Mouse (Mus musculus) embryonic facial prominence, embryonic 14.5 days (tissue): Measurements from ENCODE around the gene Zfp37. TPM values are rescaled to one million over a fixed set of nuclear protein-coding genes. Genes with fewer than 3 reads are reported as not detected.

ENCODE experiments used
- ATAC-seq: fragments of 200-750 bp; cut with Nextera tagmentation; 2 replicates; pipeline ENCODE4 v1.8.0; 2017; ENCODE audit warnings: low read depth, moderate number of reproducible peaks, moderate TSS enrichment
- DNase-seq: peaks from one replicate; pipeline ENCODE4 v3.0.0-alpha.2; 2015; ENCODE audit warnings: low spot score
- H3K27ac ChIP-seq: fragments of 300-500 bp; sonication (generic); replicated peaks from 2 replicates; pipeline ENCODE4 v1.5.1; 2014; ENCODE audit warnings: low read depth, mild to moderate bottlenecking, low read length, moderate library complexity
- H3K27me3 ChIP-seq: fragments of 300-500 bp; sonication (generic); replicated peaks from 2 replicates; pipeline ENCODE4 v1.6.1; 2014; ENCODE audit warnings: low read length; ENCODE audit not compliant: control insufficient read depth, insufficient read depth
- H3K36me3 ChIP-seq: fragments of 300-500 bp; sonication (generic); 2 replicates; pipeline ENCODE4 v1.6.1; 2014; ENCODE audit warnings: low read length, mixed read lengths; ENCODE audit not compliant: control insufficient read depth, insufficient read depth
- H3K4me1 ChIP-seq: fragments of 300-500 bp; sonication (generic); 2 replicates; pipeline ENCODE4 v1.6.1; 2014; ENCODE audit warnings: antibody characterized with exemption, low read length; ENCODE audit not compliant: control insufficient read depth, insufficient read depth
- H3K4me2 ChIP-seq: fragments of 300-500 bp; sonication (generic); 2 replicates; pipeline ENCODE4 v1.6.1; 2014; ENCODE audit warnings: low read depth, mild to moderate bottlenecking, low read length, moderate library complexity, mixed read lengths
- H3K4me3 ChIP-seq: fragments of 300-500 bp; sonication (generic); 2 replicates; pipeline ENCODE4 v1.5.1; 2014; ENCODE audit warnings: low read depth, mild to moderate bottlenecking, low read length
- H3K9ac ChIP-seq: fragments of 300-500 bp; sonication (generic); 2 replicates; pipeline ENCODE4 v1.6.1; 2014; ENCODE audit warnings: low read depth, mild to moderate bottlenecking, low read length, moderate library complexity, mixed read lengths
- H3K9me3 ChIP-seq: fragments of 300-500 bp; sonication (generic); 2 replicates; pipeline ENCODE4 v1.6.1; 2016; ENCODE audit warnings: low read length; ENCODE audit not compliant: control insufficient read depth
- WGBS: fragments of 180-500 bp; shearing (Covaris S2); extraction: QIAGEN DNeasy Blood & Tissue Kit; methylation state at CpG from one replicate; pipeline ENCODE4 v1.1.7; 2014; 5-methylcytosine and 5-hydroxymethylcytosine counted together
- polyA plus RNA-seq: library from polyadenylated mRNA; unstranded; fragments of >200 nt; fragmentation: Nextera tagmentation; extraction: Ambion mirVana; gene quantifications from 2 replicates; pipeline ENCODE4 v1.2.1, GENCODE M21; 2014

Gene Zfp37
- polyA plus RNA-seq, 1 experiment from 2014 or later: 8.0 TPM

DNA sequence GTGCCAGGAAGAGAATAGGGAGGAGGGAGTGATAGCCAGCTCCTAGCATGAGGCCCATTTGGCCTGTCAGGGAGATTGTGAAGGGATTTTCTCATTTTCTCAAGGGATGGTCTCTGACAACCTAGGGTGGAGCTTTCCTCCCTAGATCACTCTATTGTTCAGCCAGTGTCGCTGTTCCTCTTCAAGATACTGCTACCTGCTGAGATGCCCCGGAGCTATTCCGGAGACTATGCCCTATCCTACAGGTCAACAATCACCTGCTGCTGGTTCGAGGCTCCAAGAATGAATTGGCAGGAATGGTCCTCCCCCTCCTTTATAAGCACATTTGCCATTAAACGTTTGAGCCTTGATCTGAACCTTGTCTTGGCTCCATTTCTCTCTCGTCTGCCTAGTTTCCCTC is 9.7 kb upstream of the Zfp37 start:
- H3K9me3 ChIP-seq: no peaks in the 10 kb centered on the region
- WGBS: 53% methylated on average over 6 of the region's 6 CpGs
- no peak overlapping the region for H3K27ac ChIP-seq
- no peak overlapping the region for H3K4me2 ChIP-seq
- no peak overlapping the region for H3K9ac ChIP-seq
- no peak for DNase-seq
- no peak for ATAC-seq
- no peaks in the 10 kb centered on the region for H3K4me1 ChIP-seq
- H3K27me3 ChIP-seq: no peaks in the 10 kb centered on the region
- H3K4me3 ChIP-seq: no peak overlapping the region
- H3K36me3 ChIP-seq: no peaks in the 10 kb centered on the region

DNA sequence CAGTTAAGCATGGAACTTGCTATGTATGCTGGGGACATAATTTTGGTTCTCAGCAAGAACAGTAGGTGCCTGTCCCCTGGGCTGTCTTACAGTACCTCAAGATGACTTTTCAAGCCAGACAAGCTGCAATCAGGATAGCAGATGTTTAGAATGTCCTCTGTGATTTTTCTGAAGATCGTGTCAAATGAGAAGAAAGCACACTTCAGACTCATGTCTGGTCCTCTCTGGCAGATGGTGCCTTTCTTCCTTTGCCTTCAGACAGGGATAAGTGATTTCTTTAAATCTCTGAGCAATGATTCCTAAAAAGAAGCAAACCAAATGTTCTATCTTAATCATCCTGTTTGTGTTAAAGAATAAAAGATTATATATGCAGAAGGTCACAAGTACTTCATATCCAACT is 694 bp downstream of the Zfp37 start:
- no peak overlapping the region for H3K27ac ChIP-seq
- H3K4me1 ChIP-seq: no peaks in the 10 kb centered on the region
- no peaks in the 10 kb centered on the region for H3K36me3 ChIP-seq
- no peak overlapping the region for H3K4me3 ChIP-seq
- no peaks in the 10 kb centered on the region for H3K27me3 ChIP-seq
- DNase-seq (no peak), ATAC-seq (no peak)
- no peak overlapping the region for H3K9ac ChIP-seq
- 71% methylated on average over 1 of the region's 1 CpGs for WGBS
- no peaks in the 10 kb centered on the region for H3K9me3 ChIP-seq
- no peak overlapping the region for H3K4me2 ChIP-seq

DNA sequence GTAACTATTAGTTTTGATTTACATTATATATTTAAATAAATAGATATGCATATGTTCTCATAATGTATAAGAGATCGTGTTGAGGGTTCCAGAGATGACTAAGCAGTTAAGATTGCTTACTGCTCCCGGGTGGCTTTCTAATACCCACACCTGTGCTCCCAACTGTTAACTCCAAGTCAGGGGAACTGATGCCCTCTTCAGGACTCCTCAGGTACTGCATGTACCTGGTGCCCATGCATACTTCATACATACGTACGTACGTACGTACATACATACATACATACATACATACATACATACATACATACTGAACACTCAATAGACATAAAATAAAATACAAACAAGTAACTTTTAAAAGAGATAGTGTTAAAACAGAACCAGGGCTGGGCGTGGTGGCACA is 1.4 kb downstream of the Zfp37 start:
- no peaks in the 10 kb centered on the region for H3K27me3 ChIP-seq
- H3K36me3 ChIP-seq: no peaks in the 10 kb centered on the region
- 85% methylated on average over 7 of the region's 7 CpGs for WGBS
- no peak for ATAC-seq
- DNase-seq: no peak
- H3K4me1 ChIP-seq: no peaks in the 10 kb centered on the region
- no peak overlapping the region for H3K4me3 ChIP-seq
- H3K27ac ChIP-seq: no peak overlapping the region
- H3K4me2 ChIP-seq: no peak overlapping the region
- H3K9me3 ChIP-seq: no peaks in the 10 kb centered on the region
- no peak overlapping the region for H3K9ac ChIP-seq

DNA sequence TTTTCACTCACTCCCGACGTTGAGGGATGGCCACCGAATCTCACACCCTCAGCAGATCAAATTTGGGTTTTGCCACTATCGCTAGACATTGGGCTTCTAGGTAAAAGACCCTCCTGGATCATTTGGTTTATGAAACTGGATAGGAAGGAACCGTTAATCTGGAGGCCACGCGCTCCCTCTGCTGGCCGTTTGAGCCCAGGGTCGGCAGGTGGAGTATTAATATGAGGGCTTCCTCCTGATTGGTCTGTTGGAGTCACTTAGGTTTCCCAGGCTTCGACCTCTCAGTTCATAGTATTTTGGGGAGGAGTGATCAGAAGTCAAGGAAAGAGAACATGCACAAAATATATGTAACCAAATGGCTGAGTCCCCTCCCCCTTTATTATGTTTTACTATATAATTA is 2.5 kb downstream of the Zfp37 start:
- Histone ChIP-seq H3K36me3 (no peaks in the 10 kb centered on the region), H3K9me3 (no peaks in the 10 kb centered on the region), H3K27ac (no peak overlapping the region), H3K4me3 (no peak overlapping the region), H3K27me3 (no peaks in the 10 kb centered on the region), H3K4me2 (no peak overlapping the region), H3K9ac (no peak overlapping the region), H3K4me1 (no peaks in the 10 kb centered on the region)
- WGBS: 45% methylated on average over 10 of the region's 10 CpGs
- ATAC-seq (no peak), DNase-seq (peak; percentile 5)

DNA sequence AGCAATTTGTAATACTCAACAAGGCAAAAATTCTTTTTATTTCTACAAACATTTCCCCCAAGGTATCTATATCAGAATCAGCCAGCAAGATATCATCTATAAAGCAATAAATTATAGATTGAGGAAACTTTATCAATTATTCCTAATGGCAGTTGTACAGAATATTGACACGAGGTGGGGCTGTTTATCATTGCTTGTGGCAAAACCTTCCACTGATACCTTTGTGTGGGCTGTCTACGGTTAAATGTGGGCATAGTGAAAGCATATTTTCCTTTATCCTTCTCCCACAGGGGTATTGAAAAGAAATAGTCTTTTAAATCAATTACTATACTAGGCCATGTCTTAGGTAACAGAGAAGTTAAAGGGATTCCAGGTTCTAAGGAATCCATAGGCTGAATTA is 17.4 kb downstream of the Zfp37 start:
- H3K9ac ChIP-seq: no peak overlapping the region
- H3K36me3 ChIP-seq: no peaks in the 10 kb centered on the region
- no peaks in the 10 kb centered on the region for H3K27me3 ChIP-seq
- no peak overlapping the region for H3K4me2 ChIP-seq
- H3K4me3 ChIP-seq: no peak overlapping the region
- WGBS: 76% methylated on average over 2 of the region's 2 CpGs
- H3K27ac ChIP-seq: no peak overlapping the region
- ATAC-seq (no peak), DNase-seq (no peak)
- H3K9me3 ChIP-seq: no peaks in the 10 kb centered on the region
- no peaks in the 10 kb centered on the region for H3K4me1 ChIP-seq

DNA sequence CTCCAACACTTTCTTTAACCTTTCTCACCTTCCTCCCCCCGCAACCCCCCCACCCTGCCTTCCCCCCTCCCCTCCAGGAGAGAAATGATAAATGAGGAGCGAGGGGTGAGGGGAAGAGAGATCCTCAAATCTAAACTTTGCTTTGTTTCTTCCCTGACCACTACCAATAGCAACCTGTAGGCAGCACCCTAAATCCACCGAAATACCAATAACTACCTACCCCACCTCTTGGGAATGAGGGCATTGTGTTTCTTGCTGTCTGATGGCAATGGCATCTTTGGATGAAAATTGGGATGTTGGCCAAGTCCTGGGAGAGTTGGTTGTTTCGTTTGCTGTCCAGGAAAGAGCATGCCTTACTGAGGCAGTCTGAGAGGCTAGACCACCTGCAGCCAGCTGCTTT is 20.8 kb downstream of the Zfp37 start:
- H3K9me3 ChIP-seq: no peaks in the 10 kb centered on the region
- ATAC-seq (no peak), DNase-seq (no peak)
- H3K27ac ChIP-seq: no peak overlapping the region
- H3K4me1 ChIP-seq: peaks cover 4% of the 10 kb centered on the region
- H3K4me3 ChIP-seq: no peak overlapping the region
- peak overlapping the region; percentile 62; the same call in 1 of the 2 replicates for H3K4me2 ChIP-seq
- 37% methylated on average over 4 of the region's 4 CpGs for WGBS
- no peak overlapping the region for H3K9ac ChIP-seq
- no peaks in the 10 kb centered on the region for H3K27me3 ChIP-seq
- H3K36me3 ChIP-seq: peaks cover 3% of the 10 kb centered on the region

DNA sequence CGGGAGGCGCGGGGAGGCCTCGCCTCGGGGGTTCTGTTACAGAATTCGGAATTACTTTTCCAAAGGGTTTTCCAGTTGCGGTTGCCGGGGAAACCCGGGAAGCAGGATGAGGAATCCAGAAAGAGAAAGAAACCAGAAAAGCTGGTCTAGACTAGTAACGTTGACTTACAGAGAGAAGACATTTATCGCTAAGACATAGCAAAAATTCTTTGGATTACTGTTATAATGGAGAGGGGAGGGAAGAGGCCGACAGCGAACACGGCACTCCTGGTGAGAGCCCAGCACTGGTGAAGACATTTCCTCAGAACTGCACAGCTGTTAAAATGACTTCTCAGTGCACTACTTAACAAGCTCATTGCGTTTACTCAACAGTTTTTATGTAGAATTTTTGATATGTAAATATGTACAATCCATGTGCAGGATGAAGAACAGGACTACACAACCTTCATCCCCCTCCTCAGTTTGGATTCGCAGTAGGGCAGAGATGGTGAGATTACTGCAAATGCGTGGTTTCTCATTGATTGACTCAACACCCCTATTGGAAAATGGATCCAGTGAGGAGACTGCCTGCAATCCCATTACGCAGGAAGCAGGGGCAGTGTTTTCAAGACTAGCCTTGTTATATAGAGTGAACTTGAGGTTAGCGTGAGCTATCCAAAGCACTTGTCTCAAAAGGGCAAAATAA is 22.0 kb downstream of the Zfp37 start:
- WGBS: 4% methylated on average over 19 of the region's 19 CpGs

DNA sequence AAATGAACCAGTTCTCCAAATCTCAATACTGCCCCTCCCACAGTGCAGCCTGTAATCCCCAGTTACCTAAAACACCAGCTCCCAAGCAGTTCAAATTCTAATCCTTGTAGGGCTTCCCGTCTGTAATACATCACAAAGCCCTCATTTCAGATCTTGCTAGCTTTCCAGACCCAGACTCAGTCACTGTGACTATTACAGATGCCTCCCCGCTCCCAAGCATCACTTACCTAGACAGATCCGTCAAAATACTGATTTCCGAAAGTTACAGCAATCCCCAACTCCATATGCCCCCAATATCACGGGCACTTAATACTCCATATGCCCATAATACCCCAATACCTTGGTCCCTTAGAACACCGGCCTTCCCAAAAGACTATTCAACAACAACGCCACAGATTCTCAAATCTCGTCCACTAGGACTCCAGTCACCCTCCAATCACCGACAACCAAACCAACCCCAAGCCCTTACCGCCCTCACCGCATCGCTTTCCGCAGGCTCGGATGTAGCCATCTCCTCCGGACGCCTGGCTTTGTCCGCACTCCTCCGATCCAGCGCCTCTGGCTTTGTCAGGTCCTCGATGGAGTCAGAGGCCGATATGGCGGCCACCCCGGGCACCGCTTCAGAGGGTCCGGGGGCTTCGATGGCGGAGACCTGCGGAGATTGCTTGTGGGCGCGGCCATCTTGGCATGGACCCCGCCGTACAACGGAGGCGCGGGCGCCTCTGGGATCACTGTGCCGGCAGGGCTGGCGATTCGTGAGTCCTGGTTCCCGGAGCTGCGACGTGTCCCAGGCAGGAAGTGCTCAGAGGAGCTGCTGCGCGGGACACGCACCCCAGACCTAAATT is 22.8 kb downstream of the Zfp37 start:
- peak overlapping the region; percentile 96 for H3K27ac ChIP-seq
- peak; percentile 96 for DNase-seq
- peak overlapping the region; percentile 62 for H3K4me2 ChIP-seq
- H3K27me3 ChIP-seq: no peaks in the 10 kb centered on the region
- peak overlapping the region; percentile 82 for H3K9ac ChIP-seq
- peaks cover 4% of the 10 kb centered on the region for H3K4me1 ChIP-seq
- peak; percentile 99 for ATAC-seq
- peak overlapping the region; percentile 77 for H3K4me3 ChIP-seq
- peaks cover 21% of the 10 kb centered on the region for H3K36me3 ChIP-seq
- H3K9me3 ChIP-seq: no peaks in the 10 kb centered on the region
- WGBS: under 1% methylated on average over 41 of the region's 45 CpGs

More for the DNA sequence above, 22.0 kb downstream of the Zfp37 start:
- H3K27me3 ChIP-seq: no peaks in the 10 kb centered on the region
- peak overlapping the region; percentile 77 for H3K4me3 ChIP-seq
- H3K27ac ChIP-seq: peak overlapping the region; percentile 96
- peaks cover 13% of the 10 kb centered on the region for H3K36me3 ChIP-seq
- ATAC-seq: peak; percentile 70
- peaks cover 4% of the 10 kb centered on the region for H3K4me1 ChIP-seq
- H3K9me3 ChIP-seq: no peaks in the 10 kb centered on the region
- peak overlapping the region; percentile 62 for H3K4me2 ChIP-seq
- peak overlapping the region; percentile 82 for H3K9ac ChIP-seq
- DNase-seq: peak; percentile 33
